Mouse (Mus musculus) cortical plate, adult 2 months (tissue): ENCODE data around the gene Usp50.

Experiments
- CTCF ChIP-seq: fragments of 200-500 bp; IDR thresholded peaks from 2 replicates; pipeline ENCODE4 v1.5.1; 2011; ENCODE audit warnings: mild to moderate bottlenecking, control low read depth, low read length; ENCODE audit not compliant: insufficient read depth; ENCODE audit errors: extremely low read depth
- POLR2A ChIP-seq: fragments of 200-500 bp; IDR thresholded peaks from 2 replicates; pipeline ENCODE4 v1.6.1; 2011; ENCODE audit warnings: mild to moderate bottlenecking, low read length, control low read depth; ENCODE audit not compliant: insufficient read depth; ENCODE audit errors: extremely low read depth

DNA sequence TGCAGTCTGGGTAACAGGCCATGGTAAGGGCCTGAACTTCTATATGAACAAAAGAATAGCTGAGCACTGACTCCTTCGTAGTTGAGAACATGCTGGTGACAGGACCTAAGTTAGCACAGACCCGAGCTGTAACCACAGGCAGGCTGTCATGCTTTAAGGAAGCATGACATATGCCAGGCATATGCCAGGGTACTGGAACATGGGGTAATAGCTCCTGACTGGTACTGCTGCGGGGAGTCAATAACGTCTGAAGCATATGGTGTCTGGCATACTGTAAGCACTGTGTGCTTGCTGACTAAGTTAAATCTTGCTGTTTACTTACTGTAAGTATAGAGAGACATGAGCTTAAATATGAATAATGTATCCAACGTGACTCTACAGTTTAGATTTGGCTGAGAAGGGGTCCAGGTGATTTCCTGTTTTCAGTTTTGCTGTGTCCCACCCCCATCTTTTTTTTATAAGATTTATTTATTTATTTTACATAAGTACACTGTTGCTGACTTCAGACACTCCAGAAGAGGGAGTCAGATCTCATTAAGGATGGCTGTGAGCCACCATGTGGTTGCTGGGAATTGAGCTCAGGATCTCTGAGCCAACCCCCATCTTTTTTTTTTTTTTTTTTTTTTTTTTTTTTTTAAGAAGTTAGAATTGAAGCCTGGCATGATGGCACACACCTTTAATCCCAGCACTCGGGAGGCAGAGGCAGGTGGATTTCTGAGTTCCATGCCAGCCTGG, 47.8 kb downstream of the Usp50 start:
- TF ChIP-seq POLR2A (no peak), CTCF (no peak)
